11 mouse cellular contexts compared by ENCODE assay signal in the genomic region with DNA sequence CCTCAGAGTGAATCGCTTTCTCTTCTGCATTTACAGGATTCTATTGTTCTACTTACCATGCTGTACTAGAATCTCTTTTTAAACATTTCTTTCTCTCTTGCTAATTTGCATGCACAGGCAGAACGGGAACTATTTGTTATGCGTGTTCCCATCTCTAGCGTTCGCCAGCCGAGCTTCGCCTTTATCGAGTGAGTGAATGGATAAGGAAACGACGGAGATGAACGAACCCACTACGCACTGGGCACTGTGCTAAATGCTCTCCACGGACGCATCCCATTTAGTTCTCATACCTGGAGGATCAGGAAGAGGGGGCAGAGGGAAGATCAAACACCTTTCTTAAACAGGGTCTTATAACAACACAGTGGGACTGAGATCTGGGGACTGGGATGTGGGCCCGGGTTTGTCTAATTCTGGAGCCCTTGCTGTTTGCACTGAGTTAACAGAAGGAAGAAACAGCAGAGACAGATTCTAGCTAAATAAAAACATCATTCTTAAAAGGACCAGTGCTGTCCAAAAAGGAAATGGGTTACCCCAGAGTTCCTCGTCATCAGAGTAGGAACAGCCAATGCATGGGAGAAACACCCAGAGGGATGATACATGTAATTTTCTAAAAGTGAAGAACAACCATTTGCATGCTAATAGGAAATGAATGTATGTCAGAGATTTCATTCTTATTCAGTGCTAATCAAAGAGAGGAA.
DNase-seq lines count a peak whose midpoint lies in the region; ATAC-seq lines count a peak whose summit lies in the region.
"Had no signal": no experiment of that assay in that cellular context is flagged by ENCODE, and none has a peak within 500 bp of the region (broad histone marks: within the 10 kb centered on the region; RNA-seq: fewer than 3 reads in every experiment).

No protein-coding gene starts in this region.

- intact Hi-C loops in left cerebral cortex, postnatal 4 days (cut with DNase I), result no loop called here
- intact Hi-C loops in left cerebral cortex, postnatal 14 days (cut with DNase I), result no loop called here

- H3K36me3 ChIP-seq in hindbrain, embryonic 14.5 days (replicated peaks; ENCODE audit: control insufficient read depth, insufficient read depth), result no peaks in the 10 kb centered on the region
- H3K36me3 ChIP-seq: heart, embryonic 10.5 days had no signal

- H3K9me3 ChIP-seq in hindbrain, embryonic 14.5 days (ENCODE audit: control insufficient read depth, low read length), result no peaks in the 10 kb centered on the region
- H3K9me3 ChIP-seq: heart, embryonic 10.5 days had no signal

- peak overlapping the region; percentile 17; the same call in 1 of the 2 replicates for H3K4me2 ChIP-seq in hindbrain, embryonic 14.5 days (replicated peaks)

- H3K4me1 ChIP-seq in hindbrain, embryonic 14.5 days (replicated peaks; ENCODE audit: control insufficient read depth, insufficient read depth, low read length), result peaks cover 12% of the 10 kb centered on the region
- H3K4me1 ChIP-seq: heart, embryonic 10.5 days had no signal

- H3K4me3 ChIP-seq in hindbrain, embryonic 14.5 days (replicated peaks; ENCODE audit: low read length), result no peak overlapping the region
- H3K4me3 ChIP-seq: heart, embryonic 10.5 days had no signal

- 0 out of 2 replicates have a peak overlapping the region, but pooled peaks have one; percentile 4 for H3K9ac ChIP-seq in hindbrain, embryonic 14.5 days

- ATAC-seq in hindbrain, embryonic 14.5 days (ENCODE audit: low FRiP score), result no peak

- peak; percentile 18 for DNase-seq in left cerebral cortex, adult 11 months (ENCODE audit: low spot score)
- no peak for DNase-seq in left cerebral cortex, postnatal 4 days
- DNase-seq in hindbrain, embryonic 14.5 days (ENCODE audit: low spot score), result peak; percentile 40
- DNase-seq in left cerebral cortex, postnatal 14 days (ENCODE audit: low spot score in 2 of 2), result peak; percentile 64 to 65
- DNase-seq in right cerebral cortex, postnatal 25 days, result peak; percentile 54
- DNase-seq in kidney, postnatal 4 days, result no peak
- no peak for DNase-seq in c-Kit-positive CD71-positive TER-119-positive erythroid progenitor cells, embryonic 14.5 days (ENCODE audit: low spot score)
- DNase-seq in gastrocnemius, adult 8-10 months (ENCODE audit: low spot score in 2 of 2), result no peak
- DNase-seq: cerebellum, adult 18-20 months; kidney, adult 11 months had no signal

- WGBS in hindbrain, embryonic 14.5 days, result 23% methylated on average over 16 of the region's 16 CpGs

- no peaks in the 10 kb centered on the region for H3K27me3 ChIP-seq in hindbrain, embryonic 14.5 days (ENCODE audit: control insufficient read depth, insufficient read depth, low read length)

- peak overlapping the region; percentile 44 for H3K27ac ChIP-seq in hindbrain, embryonic 14.5 days
- H3K27ac ChIP-seq: heart, embryonic 10.5 days had no signal

Comparison
In these comparisons a context has a peak if more than half of its experiments do, and no peak if none do; other contexts are left out.
1. DNase-seq: peak in left cerebral cortex, adult 11 months (single experiment), hindbrain, embryonic 14.5 days (single experiment), left cerebral cortex, postnatal 14 days (2 of 2) and right cerebral cortex, postnatal 25 days (single experiment); none in left cerebral cortex, postnatal 4 days (single experiment), kidney, postnatal 4 days (0 of 2), c-Kit-positive CD71-positive TER-119-positive erythroid progenitor cells, embryonic 14.5 days (single experiment) and gastrocnemius, adult 8-10 months (0 of 2).